Mouse (Mus musculus) embryonic fibroblast, embryonic 13.5 days (primary cell): ENCODE measurements at regions not wholly inside any gene's neighbourhood (a gene's known extent, or its start where the extent isn't known, plus 50 kb on each side); places are given as distances from the start of the nearest gene placed in this dataset.

ENCODE experiments used
- H3K27ac ChIP-seq: 2 replicates; pipeline ENCODE4 v1.5.1; 2012; ENCODE audit warnings: low read length, control low read depth, inconsistent platforms; ENCODE audit not compliant: insufficient read depth
- H3K4me1 ChIP-seq: 2 replicates; pipeline ENCODE4 v1.6.1; 2011; ENCODE audit warnings: low read length; ENCODE audit not compliant: control insufficient read depth, insufficient read depth
- H3K4me3 ChIP-seq: 2 replicates; pipeline ENCODE4 v1.5.1; 2011; ENCODE audit warnings: mild to moderate bottlenecking, control low read depth, low read length; ENCODE audit not compliant: insufficient read depth
- CTCF ChIP-seq: IDR thresholded peaks from 2 replicates; pipeline ENCODE4 v1.5.1; 2011; ENCODE audit warnings: mild to moderate bottlenecking, control low read depth, low read length, moderate library complexity, borderline replicate concordance; ENCODE audit not compliant: insufficient read depth
- POLR2A ChIP-seq: IDR thresholded peaks from 2 replicates; pipeline ENCODE4 v1.6.1; 2011; ENCODE audit warnings: low read depth, mild to moderate bottlenecking, control low read depth, low read length, moderate library complexity

- H3K4me3 ChIP-seq, result no peak overlapping the region
- TF ChIP-seq POLR2A (no peak), CTCF (no peak)
Observed at GRCm38 (mm10) chr17:47210441-47211196, 158.1 kb upstream of the Mrps10 start.

DNA sequence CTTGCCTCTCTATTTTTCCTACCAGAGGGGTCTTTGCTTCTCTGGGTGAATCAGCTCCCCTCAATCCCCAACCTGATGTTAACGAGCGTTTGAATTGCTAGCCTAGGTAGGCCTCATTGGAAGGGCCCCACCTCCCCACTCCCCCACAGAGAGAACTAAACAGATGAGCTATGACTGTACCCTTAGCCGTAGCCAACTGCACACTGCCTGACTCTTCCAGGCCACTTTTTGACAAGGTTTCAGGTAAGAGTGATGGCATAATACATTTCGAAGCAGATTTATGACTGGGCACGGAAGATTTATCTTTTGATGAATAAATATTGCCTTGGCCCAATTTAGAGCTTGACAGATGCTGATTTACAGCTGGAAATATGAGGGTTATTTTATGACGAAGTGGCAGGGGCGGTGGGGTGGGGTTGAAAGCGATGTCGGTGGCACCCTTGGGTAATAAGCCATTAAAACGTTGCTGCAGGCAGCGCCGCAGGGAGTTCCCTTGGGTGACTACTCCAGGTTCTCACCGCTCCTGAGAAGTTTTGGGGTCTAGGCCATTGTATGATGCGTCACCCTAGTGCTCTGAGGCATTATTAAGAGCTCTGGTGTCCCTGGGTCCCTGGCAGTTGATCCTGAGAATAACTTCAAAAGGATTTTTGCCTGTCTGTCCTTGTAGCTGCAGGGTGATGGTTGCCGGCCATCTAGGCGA is 159.7 kb upstream of the Mrps10 start:
- TF ChIP-seq POLR2A (no peak), CTCF (no peak)
- no peak overlapping the region for H3K4me3 ChIP-seq
- H3K4me1 ChIP-seq, result no peaks in the 10 kb centered on the region
- no peak overlapping the region for H3K27ac ChIP-seq

More at GRCm38 (mm10) chr17:47210441-47211196, 158.1 kb upstream of the Mrps10 start:
- Histone ChIP-seq H3K4me1 (no peaks in the 10 kb centered on the region), H3K27ac (no peak overlapping the region)

GRCm38 (mm10) chr17:47207471-47207870 is 161.2 kb upstream of the Mrps10 start:
- no peaks in the 10 kb centered on the region for H3K4me1 ChIP-seq
- no peak overlapping the region for H3K4me3 ChIP-seq
- TF ChIP-seq CTCF, result no peak
- no peak for TF ChIP-seq POLR2A
- no peak overlapping the region for H3K27ac ChIP-seq

- Histone ChIP-seq H3K4me1 (peaks cover 4% of the 10 kb centered on the region; the same call in 1 of the 2 replicates), H3K27ac (no peak overlapping the region), H3K4me3 (no peak overlapping the region)
- no peak for TF ChIP-seq POLR2A
- TF ChIP-seq CTCF, result no peak
Observed at GRCm38 (mm10) chr17:47204470-47205162, 164.1 kb upstream of the Mrps10 start.

DNA sequence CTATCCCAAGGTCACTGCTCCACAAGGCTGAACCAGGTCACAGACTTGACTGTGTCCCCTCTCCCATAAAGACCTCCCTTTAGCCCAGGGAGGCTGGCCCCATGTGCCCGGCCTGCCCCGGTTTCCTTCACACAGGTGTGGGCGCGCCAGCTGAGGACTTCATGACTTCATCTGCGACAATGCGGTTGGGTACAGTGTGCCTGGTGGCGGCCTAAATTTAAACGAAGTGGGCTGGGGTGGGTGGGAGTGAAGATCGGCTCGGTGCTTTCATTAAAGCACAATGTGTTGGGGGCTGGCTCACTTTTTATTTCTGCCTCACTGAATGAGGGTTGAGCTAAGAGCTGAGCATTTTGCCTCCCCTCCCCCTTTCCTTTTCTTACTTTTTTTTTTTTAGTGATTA is 169.5 kb upstream of the Mrps10 start:
- no peak for TF ChIP-seq POLR2A
- no peak for TF ChIP-seq CTCF
- Histone ChIP-seq H3K27ac (no peak overlapping the region), H3K4me3 (no peak overlapping the region), H3K4me1 (peaks cover 4% of the 10 kb centered on the region; the same call in 1 of the 2 replicates)

DNA sequence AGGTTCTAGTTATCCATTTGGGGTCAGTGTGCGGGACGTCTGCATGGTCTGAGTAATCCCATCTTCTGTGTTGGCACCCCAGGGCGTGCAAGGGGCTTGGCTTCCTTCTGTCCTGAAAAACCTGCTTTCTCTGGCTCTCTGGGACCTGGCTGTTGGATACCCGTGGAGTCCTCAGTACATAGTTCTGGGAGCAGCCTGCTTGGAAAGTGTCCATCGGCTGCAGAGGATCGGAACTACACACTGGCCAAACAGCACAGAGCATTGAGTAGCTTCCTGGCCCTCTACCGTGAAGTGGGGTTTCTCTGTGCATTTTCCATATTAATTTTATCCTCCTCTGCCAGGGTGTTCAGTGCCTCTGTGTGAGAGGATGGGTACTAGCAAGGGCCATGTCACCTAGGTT is 170.7 kb upstream of the Mrps10 start:
- H3K27ac ChIP-seq, result no peak overlapping the region
- no peak overlapping the region for H3K4me3 ChIP-seq
- TF ChIP-seq CTCF (no peak), POLR2A (no peak)
- H3K4me1 ChIP-seq, result peaks cover 4% of the 10 kb centered on the region; the same call in 1 of the 2 replicates

GRCm38 (mm10) chr17:47196992-47197391 is 171.7 kb upstream of the Mrps10 start:
- TF ChIP-seq POLR2A (no peak), CTCF (no peak)
- Histone ChIP-seq H3K27ac (no peak overlapping the region), H3K4me3 (no peak overlapping the region), H3K4me1 (0 out of 2 replicates have a peak, but pooled peaks cover 1% of the 10 kb centered on the region)

- no peak for TF ChIP-seq CTCF
- TF ChIP-seq POLR2A, result no peak
- Histone ChIP-seq H3K27ac (no peak overlapping the region), H3K4me3 (no peak overlapping the region), H3K4me1 (no peaks in the 10 kb centered on the region)
Observed at GRCm38 (mm10) chr17:47195981-47196380, 172.7 kb upstream of the Mrps10 start.

DNA sequence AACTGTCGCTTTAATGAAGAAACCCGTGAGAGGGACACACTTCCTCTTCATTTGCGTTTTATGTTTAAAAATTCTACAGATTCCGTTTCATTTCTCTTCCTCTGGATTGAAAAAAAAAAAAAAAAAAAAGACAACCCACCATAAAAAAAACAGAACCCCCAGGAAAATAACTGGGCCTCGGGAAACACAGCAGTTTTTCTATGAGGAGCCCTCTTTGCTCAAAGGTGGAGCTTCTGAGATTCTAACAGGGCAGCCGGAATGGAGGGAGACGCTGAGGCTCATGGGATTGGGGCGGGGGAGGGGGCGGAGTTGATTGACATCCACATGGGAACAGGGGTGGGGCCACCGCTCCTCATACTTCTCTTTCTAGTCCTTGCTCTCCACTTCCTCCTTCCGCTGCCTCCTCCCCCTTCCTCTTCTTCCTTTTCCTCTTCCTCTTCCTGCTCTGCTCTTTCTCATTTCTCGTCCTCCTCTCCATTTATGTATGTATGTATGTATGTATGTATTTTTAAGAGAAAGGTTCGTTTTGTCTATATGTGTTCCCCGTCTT is 174.1 kb upstream of the Mrps10 start:
- H3K27ac ChIP-seq, result no peak overlapping the region
- peaks cover 4% of the 10 kb centered on the region; the same call in 1 of the 2 replicates for H3K4me1 ChIP-seq
- H3K4me3 ChIP-seq, result no peak overlapping the region
- TF ChIP-seq POLR2A (no peak), CTCF (no peak)
